Mouse (Mus musculus): ENCODE measurements around the gene Fitm2.

DNA sequence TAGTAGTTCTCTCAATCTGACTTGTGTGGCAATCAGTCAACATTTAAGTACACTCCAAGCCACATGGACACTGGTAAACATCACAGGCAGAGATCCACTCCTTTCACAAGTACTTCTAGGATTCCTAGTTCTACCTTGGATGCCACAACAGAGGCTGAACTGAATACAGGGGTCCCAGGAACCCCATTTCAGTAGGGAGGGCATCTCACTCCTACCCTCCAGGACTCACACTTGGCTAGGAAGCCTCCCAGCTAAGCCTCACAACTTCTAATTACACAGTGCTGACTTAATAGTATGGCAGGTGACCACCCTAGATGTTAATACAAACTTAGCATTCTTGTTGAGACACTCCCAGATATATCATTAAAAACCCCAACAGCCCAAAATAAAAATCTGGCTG, 54.6 kb downstream of the Fitm2 start:
- no peak for TF ChIP-seq CTCF (IDR thresholded peaks at IDR 0.05; ENCODE audit: control insufficient read depth, insufficient read depth, insufficient replicate concordance, low read depth, low read length)
- TF ChIP-seq POLR2A (IDR thresholded peaks at IDR 0.05; ENCODE audit: control insufficient read depth, low read depth, low read length) = no peak
